Mouse (Mus musculus) stomach, postnatal 0 days (tissue): ENCODE results near the gene Tmem259. TPM values are rescaled to one million over a fixed set of nuclear protein-coding genes. Genes with fewer than 3 reads are reported as not detected.

Experiments
- ATAC-seq: fragments of 200-750 bp; cut with Nextera tagmentation; 2 replicates; pipeline ENCODE4 v1.8.0; 2017; ENCODE audit not compliant: low FRiP score, low TSS enrichment
- DNase-seq: peaks from one replicate; pipeline ENCODE4 v3.0.0-alpha.2; 2016; ENCODE audit warnings: low spot score
- H3K27ac ChIP-seq: fragments of 300-500 bp; sonication (generic); replicated peaks from 2 replicates; pipeline ENCODE4 v1.5.1; 2014; ENCODE audit warnings: mild to moderate bottlenecking, control low read depth
- H3K27me3 ChIP-seq: fragments of 300-500 bp; sonication (generic); 2 replicates; pipeline ENCODE4 v1.6.1; 2014; ENCODE audit warnings: low read length; ENCODE audit not compliant: control insufficient read depth, insufficient read depth
- H3K36me3 ChIP-seq: fragments of 300-500 bp; sonication (generic); 2 replicates; pipeline ENCODE4 v1.6.1; 2014; ENCODE audit warnings: low read length, mixed read lengths; ENCODE audit not compliant: control insufficient read depth, insufficient read depth
- H3K4me1 ChIP-seq: fragments of 300-500 bp; sonication (generic); replicated peaks from 2 replicates; pipeline ENCODE4 v1.6.1; 2014; ENCODE audit warnings: antibody characterized with exemption; ENCODE audit not compliant: control insufficient read depth, insufficient read depth
- H3K4me2 ChIP-seq: fragments of 300-500 bp; sonication (generic); replicated peaks from 2 replicates; pipeline ENCODE4 v1.6.1; 2014; ENCODE audit warnings: low read depth, mild to moderate bottlenecking, control low read depth, moderate library complexity
- H3K4me3 ChIP-seq: fragments of 300-500 bp; sonication (generic); 2 replicates; pipeline ENCODE4 v1.5.1; 2014; ENCODE audit warnings: low read depth, low read length, control low read depth
- H3K9ac ChIP-seq: fragments of 300-500 bp; sonication (generic); 2 replicates; pipeline ENCODE4 v1.6.1; 2014; ENCODE audit warnings: mild to moderate bottlenecking, low read length, control low read depth, mixed read lengths
- H3K9me3 ChIP-seq: fragments of 300-500 bp; sonication (generic); 2 replicates; pipeline ENCODE4 v1.6.1; 2016; ENCODE audit warnings: low read length; ENCODE audit not compliant: control insufficient read depth
- CTCF ChIP-seq: IDR thresholded peaks from 2 replicates; pipeline ENCODE4 v1.5.1; 2016; ENCODE audit warnings: antibody characterized with exemption, low read depth, mild to moderate bottlenecking, moderate library complexity
- EP300 ChIP-seq: optimal IDR thresholded peaks from 2 replicates; pipeline ENCODE3; 2016; ENCODE audit warnings: antibody characterized with exemption
- WGBS: fragments of 180-500 bp; shearing (Covaris S2); extraction: QIAGEN DNeasy Blood & Tissue Kit; methylation state at CpG from one replicate; pipeline ENCODE4 v1.1.7; 2014; 5-methylcytosine and 5-hydroxymethylcytosine counted together
- polyA plus RNA-seq: library from polyadenylated mRNA; unstranded; fragments of >200 nt; fragmentation: Nextera tagmentation; extraction: Ambion mirVana; gene quantifications from 2 replicates; pipeline ENCODE4 v1.2.1, GENCODE M21; 2015

The Tmem259 gene
- polyA plus RNA-seq, 1 experiment from 2014 or later: 18.5 TPM

- no peak overlapping the region for H3K4me3 ChIP-seq
- no peaks in the 10 kb centered on the region for H3K9me3 ChIP-seq
- DNase-seq (no peak), ATAC-seq (no peak)
- peaks cover 25% of the 10 kb centered on the region for H3K4me1 ChIP-seq
- H3K27me3 ChIP-seq: no peaks in the 10 kb centered on the region
- H3K36me3 ChIP-seq: peaks cover 2% of the 10 kb centered on the region; the same call in 1 of the 2 replicates
- H3K9ac ChIP-seq: peak overlapping the region; percentile 4
- 47% methylated on average over 9 of the region's 9 CpGs for WGBS
- 0 out of 2 replicates have a peak overlapping the region, but pooled peaks have one; percentile 11 for H3K4me2 ChIP-seq
- H3K27ac ChIP-seq: peak overlapping the region; percentile 69
- TF ChIP-seq CTCF: no peak
- no peak for TF ChIP-seq EP300
Observed at GRCm38 (mm10) chr10:79933145-79933679, 50.9 kb downstream of the Tmem259 start.

GRCm38 (mm10) chr10:79932736-79933135 is 51.4 kb downstream of the Tmem259 start:
- DNase-seq (peak; percentile 55), ATAC-seq (0 out of 2 replicates have a peak, but pooled peaks have one; percentile 6)
- Histone ChIP-seq H3K27ac (peak overlapping the region; percentile 69), H3K4me3 (no peak overlapping the region), H3K27me3 (no peaks in the 10 kb centered on the region), H3K4me2 (peak overlapping the region; percentile 11; the same call in 1 of the 2 replicates), H3K4me1 (peaks cover 23% of the 10 kb centered on the region), H3K9me3 (no peaks in the 10 kb centered on the region), H3K9ac (peak overlapping the region; percentile 18; the same call in 1 of the 2 replicates), H3K36me3 (peaks cover 2% of the 10 kb centered on the region; the same call in 1 of the 2 replicates)
- TF ChIP-seq EP300: no peak
- peak; percentile 23; the same call in 1 of the 2 replicates for TF ChIP-seq CTCF
- WGBS: 17% methylated on average over 8 of the region's 8 CpGs

DNA sequence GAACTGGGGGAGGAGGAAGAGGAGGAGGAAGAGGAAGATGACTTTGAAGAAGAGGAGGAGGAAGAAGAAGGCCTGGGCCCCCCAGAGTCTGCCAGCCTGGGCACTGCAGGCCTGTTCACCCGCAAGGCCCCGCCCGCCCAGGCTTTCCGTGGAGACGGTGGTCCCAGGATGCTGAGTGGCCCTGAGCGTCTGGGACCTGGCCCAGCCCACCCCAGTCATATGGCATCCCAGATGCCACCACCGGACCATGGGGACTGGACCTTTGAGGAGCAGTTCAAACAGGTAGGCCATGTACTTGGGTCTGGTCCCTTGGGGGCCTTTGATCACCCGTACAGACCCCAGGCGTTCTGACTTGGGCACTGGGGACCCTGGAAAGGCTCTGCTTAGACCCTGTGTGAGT is 52.3 kb downstream of the Tmem259 start:
- H3K27ac ChIP-seq: no peak overlapping the region
- H3K4me1 ChIP-seq: peaks cover 22% of the 10 kb centered on the region

GRCm38 (mm10) chr10:79930826-79931186 is 53.3 kb downstream of the Tmem259 start:
- Histone ChIP-seq H3K4me1 (peaks cover 25% of the 10 kb centered on the region), H3K4me2 (no peak overlapping the region)

More for the DNA sequence above, 52.3 kb downstream of the Tmem259 start:
- ATAC-seq (no peak), DNase-seq (no peak)
- H3K27me3 ChIP-seq: no peaks in the 10 kb centered on the region
- no peak overlapping the region for H3K4me2 ChIP-seq
- TF ChIP-seq CTCF (no peak), EP300 (no peak)
- peaks cover 2% of the 10 kb centered on the region; the same call in 1 of the 2 replicates for H3K36me3 ChIP-seq
- no peak overlapping the region for H3K9ac ChIP-seq
- WGBS: 80% methylated on average over 9 of the region's 9 CpGs
- H3K4me3 ChIP-seq: no peak overlapping the region
- no peaks in the 10 kb centered on the region for H3K9me3 ChIP-seq

DNA sequence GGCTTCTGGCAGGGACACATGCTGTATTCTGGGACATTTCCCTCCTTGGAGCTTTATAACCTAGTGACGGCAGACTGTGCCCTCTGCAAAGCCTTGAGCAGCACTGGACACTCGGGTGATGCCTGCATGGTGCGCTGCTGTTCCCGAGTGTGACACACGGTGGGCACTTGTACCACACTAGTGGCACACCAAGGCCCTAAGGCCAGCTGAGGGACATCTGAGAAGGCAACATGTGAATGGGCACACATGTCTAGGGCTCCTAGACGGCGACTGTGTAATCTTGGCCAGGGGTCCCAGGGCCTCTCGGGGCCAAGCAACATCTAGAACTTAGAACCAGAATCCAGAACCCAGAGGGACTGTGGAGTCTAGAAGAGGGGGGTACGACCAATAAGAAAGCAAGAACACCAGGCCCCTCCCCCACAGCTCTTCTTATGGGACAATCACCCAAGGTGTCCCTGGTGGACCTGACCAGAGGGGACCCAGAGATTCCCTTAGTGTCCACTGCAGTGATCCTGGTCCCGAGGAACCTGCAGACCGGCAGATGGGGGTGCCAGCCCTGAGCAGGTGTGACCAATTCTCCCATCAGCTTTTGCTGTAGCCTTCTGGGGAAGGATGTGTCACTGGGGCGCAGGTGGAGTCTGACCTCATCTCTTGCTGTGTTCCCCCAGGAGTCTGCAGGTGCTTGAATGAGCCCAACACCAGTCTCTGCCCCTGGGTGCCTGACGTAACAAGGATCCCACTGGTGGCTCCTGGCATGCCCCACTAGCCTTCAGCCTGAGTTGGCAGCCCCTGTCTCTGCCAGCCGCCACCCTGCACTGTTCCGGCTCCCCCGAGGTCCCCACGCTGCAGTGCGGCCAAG is 53.9 kb downstream of the Tmem259 start:
- Histone ChIP-seq H3K9me3 (no peaks in the 10 kb centered on the region), H3K27me3 (no peaks in the 10 kb centered on the region), H3K4me3 (no peak overlapping the region), H3K4me1 (peaks cover 25% of the 10 kb centered on the region), H3K4me2 (no peak overlapping the region), H3K9ac (no peak overlapping the region), H3K27ac (no peak overlapping the region), H3K36me3 (peaks cover 2% of the 10 kb centered on the region; the same call in 1 of the 2 replicates)
- 87% methylated on average over 18 of the region's 18 CpGs for WGBS
- TF ChIP-seq CTCF (no peak), EP300 (no peak)
- DNase-seq: no peak
- ATAC-seq: no peak

More at GRCm38 (mm10) chr10:79930826-79931186, 53.3 kb downstream of the Tmem259 start:
- Histone ChIP-seq H3K9me3 (no peaks in the 10 kb centered on the region), H3K9ac (no peak overlapping the region), H3K4me3 (no peak overlapping the region), H3K27me3 (no peaks in the 10 kb centered on the region), H3K36me3 (peaks cover 2% of the 10 kb centered on the region; the same call in 1 of the 2 replicates), H3K27ac (no peak overlapping the region)
- ATAC-seq (no peak), DNase-seq (no peak)
- TF ChIP-seq EP300 (no peak), CTCF (no peak)
- 89% methylated on average over 16 of the region's 16 CpGs for WGBS
